Mouse (Mus musculus) cerebellum, adult 9-11 months (tissue): ENCODE results near the gene Pcsk7.

ENCODE experiments used
- DNase-seq: peaks from one replicate; pipeline ENCODE4 v3.0.0; 2022

The Pcsk7 gene

GRCm38 (mm10) chr9:45939794-45940193, 33.5 kb downstream of the Pcsk7 start:
- DNase-seq = no peak

GRCm38 (mm10) chr9:45941329-45941888, 35.1 kb downstream of the Pcsk7 start:
- DNase-seq = peak; percentile 69

- DNase-seq = no peak
Measured at GRCm38 (mm10) chr9:45942464-45942863, 36.2 kb downstream of the Pcsk7 start.

GRCm38 (mm10) chr9:45942916-45943315, 36.6 kb downstream of the Pcsk7 start:
- no peak for DNase-seq

GRCm38 (mm10) chr9:45943628-45944505, 37.6 kb downstream of the Pcsk7 start:
- no peak for DNase-seq

DNA sequence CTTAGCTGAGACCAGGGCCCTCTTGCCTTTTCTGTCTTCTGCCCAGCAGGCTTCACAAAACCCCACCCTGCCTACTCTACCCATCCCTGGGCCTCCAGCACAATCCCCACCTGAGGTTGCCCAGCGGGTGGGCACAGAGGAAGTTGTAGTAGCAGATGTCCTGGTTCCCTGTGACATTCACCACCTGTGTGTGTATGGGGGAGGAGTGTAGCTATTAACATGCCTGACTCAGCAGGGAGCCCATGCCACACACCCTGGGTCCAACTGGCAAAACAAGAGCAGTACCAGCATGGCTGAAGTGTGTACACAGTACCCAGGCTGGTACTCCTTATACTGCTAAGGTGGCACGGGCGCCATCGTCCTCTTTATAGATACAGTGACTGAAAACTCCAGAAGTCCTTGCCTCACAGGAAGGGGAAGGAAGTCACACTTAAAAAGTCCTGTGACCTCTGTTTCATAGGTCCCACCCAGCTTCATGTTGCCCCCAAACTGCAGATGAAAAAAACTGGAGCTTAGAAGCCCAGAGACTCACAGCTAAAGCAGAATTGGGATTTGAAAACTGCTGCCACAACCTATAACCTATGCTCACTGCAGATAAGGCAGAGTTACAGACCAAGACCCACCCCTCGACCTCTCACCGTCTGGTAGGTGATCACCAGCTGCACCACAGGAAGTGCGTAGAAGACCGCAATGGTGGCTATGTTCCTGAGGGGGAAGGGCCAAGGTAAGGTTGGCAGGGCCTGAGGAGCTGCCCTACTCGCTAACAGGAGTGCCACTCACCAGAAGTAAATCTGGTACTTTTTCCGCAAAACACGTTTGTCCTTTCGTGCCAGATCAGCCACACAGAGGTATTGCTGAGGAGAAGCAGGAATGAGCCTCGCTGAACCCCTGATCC, 38.5 kb downstream of the Pcsk7 start:
- DNase-seq = peak; percentile 79

DNA sequence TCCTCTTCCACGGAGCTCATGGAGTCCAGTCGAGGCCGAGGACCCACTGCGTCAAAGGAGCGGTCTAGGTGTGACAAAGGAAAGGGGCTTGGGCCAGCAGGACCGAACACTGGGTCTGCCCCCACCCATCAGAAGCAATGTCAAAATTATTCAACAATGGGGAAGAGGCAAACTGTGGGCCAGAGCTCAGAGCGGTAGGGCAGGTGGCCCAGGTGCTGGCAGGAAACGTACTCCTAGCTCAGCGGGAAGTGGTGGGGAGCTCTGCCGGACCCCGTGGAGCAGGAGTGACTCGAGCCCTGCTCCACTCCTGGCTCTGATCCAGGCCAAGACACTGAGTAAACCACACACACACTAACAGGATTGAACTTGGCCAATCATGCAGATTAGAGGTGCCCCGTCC, 39.4 kb downstream of the Pcsk7 start:
- peak; percentile 77 for DNase-seq

DNA sequence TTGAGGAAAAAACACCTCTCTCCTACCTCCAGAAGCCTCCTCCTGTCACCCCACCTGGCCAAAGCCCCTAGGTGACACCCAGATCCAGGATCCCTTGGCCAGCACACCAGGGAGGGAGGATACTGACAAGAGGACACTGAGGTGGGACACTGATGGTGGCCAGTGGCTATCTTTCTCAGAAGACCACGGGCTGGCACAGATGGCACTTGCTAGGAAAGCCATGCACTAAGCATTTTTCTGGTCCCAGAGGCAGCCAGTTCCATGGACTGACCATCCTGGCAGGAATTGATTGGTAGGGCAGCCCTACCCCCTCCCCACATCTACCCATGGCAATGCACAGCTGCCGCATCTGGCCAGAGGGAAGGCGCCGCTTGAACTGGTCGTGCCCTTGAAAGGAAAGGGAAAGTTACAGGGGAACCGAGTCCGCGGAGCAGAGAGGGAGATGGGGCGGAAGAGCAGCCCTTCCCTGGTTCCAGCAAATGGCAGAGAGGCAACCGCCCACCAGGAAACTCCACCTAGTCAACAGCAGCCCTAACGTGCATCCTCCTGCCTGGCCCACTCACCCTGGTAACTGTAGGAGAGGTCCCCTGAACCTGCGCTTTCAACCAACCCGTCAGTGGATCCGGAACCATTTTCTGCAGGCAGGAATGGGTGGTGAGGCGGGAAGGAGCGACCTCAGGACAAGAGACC, 40.0 kb downstream of the Pcsk7 start:
- DNase-seq = no peak

GRCm38 (mm10) chr9:45946872-45947183, 40.5 kb downstream of the Pcsk7 start:
- DNase-seq = no peak

GRCm38 (mm10) chr9:45952057-45952456, 45.8 kb downstream of the Pcsk7 start:
- DNase-seq = peak; percentile 8

DNA sequence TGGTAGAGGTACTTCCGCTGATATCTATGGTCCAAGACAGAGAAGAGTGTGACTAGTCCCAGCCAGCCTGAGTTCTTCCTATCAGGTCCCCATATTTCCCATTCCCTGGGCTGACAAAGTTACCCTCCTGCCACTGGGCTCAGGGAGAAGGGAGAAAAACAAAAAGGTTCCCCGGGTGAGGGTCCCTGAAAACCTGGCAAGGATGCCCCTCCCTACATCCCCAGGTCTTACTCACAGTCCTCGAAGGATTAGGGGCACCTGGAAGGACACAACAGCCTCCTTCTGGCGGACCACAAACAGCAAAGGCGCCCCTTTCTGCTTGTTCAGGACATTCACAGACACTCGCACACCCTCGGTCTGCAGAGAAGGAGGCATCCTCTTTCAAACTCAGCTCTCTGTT, 46.6 kb downstream of the Pcsk7 start:
- peak; percentile 24 for DNase-seq

GRCm38 (mm10) chr9:45953511-45954293, 47.4 kb downstream of the Pcsk7 start:
- DNase-seq = peak; percentile 17

DNA sequence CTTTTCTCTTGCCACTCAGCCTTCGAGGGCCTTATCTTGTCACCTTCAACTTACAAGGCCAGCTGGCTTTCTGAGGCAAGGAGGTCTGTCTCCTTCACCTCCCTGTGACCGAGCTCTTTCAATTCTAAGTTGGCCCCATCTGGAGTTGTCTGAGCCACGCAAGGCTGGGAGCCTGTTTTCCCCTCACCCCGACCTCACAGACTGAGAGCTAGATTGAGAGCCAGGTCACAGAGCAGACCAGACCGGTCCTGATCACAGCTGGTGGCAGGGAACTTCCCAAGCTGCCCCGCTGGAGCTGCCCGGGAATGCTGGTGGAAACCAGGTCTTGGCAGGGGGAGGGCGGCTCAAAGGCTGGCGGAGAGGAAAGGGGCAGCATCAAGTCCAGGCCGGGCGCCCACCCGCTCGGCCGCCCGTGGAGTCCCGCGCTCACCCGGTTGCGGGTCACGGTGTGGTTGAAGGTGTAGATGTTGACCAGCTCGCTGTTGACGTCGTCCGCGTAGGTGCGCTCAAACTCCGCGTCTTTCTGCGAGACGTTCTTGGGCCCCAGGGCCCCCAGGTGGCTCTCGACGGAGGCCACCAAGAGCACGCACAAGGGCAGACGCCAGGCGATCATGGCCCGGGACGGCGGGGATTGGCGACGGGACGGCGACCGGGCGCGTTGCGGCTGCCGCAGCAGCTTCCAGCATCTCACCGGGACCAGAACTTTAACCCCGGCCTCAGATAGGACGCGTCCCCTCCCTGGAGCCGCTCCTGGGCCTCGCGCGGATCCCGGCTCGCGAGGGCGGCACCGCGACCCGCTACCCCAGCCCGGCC, 48.2 kb downstream of the Pcsk7 start:
- peak; percentile 73 for DNase-seq

- peak; percentile 90 for DNase-seq
Measured at GRCm38 (mm10) chr9:45955107-45955963, 49.0 kb downstream of the Pcsk7 start, which contains the start of gene Sidt2. TSS of gene Sidt2 (minus strand) at chr9:45955258.

- no peak for DNase-seq
Measured at GRCm38 (mm10) chr9:45958023-45958670, 51.9 kb downstream of the Pcsk7 start.

GRCm38 (mm10) chr9:45958851-45959250, 52.6 kb downstream of the Pcsk7 start:
- DNase-seq = no peak

- no peak for DNase-seq
Measured at GRCm38 (mm10) chr9:45959661-45960060, 53.4 kb downstream of the Pcsk7 start.

DNA sequence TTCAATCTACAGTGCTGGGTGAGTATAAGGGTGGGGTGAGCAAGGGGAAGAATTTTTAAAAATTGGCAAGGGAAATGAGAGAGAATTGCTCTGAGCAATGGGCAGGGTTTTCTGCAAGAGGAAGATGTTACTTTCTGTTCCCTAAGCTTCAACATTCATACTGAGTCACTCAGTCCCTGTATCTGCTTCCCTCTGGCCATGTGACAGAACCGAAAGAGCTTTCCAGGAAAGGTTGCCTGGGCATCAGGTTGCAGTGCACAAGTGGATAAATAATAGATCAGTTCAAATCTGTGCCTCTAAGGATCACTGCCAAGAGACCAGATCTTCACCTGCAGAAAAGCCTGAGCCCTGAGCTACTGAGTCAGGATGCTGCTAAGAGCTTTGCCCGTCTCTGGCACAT, 55.6 kb downstream of the Pcsk7 start:
- DNase-seq = peak; percentile 55

DNA sequence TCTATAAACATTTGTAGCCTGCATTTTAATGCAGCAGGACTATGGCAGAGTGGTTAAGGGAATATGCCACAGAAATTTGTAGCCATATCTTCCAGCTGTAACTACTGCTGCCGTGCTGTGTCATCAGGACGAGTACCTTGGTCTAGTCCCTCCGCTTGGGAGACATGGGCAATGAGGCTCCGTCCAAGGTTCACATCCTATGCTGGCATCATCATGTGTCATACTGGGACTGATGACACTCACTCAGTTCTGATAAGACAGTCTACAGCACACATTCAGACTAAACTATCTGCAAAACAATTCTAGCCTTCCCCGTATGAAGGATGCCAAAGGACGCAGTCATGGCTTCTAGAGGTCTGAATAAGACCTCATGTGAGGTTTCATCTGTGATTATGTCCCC, 57.3 kb downstream of the Pcsk7 start:
- DNase-seq = no peak

- no peak for DNase-seq
Measured at GRCm38 (mm10) chr9:45976884-45977283, 70.6 kb downstream of the Pcsk7 start.
